Mouse (Mus musculus): ENCODE data around the gene Srpr. TPM values are rescaled to one million over a fixed set of nuclear protein-coding genes. Genes with fewer than 3 reads are reported as not detected.

Srpr gene
- 7.4 and 20.4 TPM in 2 replicates for polyA plus RNA-seq (2012; ENCODE audit: low replicate concordance)

GRCm38 (mm10) chr9:35199772-35200471, at the start of gene Srpr, which contains the start of gene Tirap:
Gene Srpr, plus strand, starts transcription at chr9:35200175.
Gene Tirap, minus strand, starts transcription at chr9:35200291.

GRCm38 (mm10) chr9:35175251-35176123, 24.5 kb upstream of the Srpr start, which contains the start of gene Dcps:
Gene Dcps, minus strand, starts transcription at chr9:35176061.

GRCm38 (mm10) chr9:35210542-35211474, 10.8 kb downstream of the Srpr start, which contains the start of gene Foxred1:
Gene Foxred1, minus strand, starts transcription at chr9:35211055.

GRCm38 (mm10) chr9:35267146-35267975, 67.4 kb downstream of the Srpr start, which contains the start of the genes Fam118b and Rpusd4:
Gene Fam118b, minus strand, starts transcription at chr9:35267805.
Gene Rpusd4, plus strand, starts transcription at chr9:35267865.

Other genes starting within 250 kb of the Srpr start
- gene St3gal4, start 80.9 kb upstream of the Srpr start, polyA plus RNA-seq (2012; ENCODE audit: low replicate concordance) = 71.2 and 94.8 TPM in 2 replicates
- gene Dcps, start 24.1 kb upstream of the Srpr start, polyA plus RNA-seq (2012; ENCODE audit: low replicate concordance) = 25.7 and 118 TPM in 2 replicates
- 4.6 and 5.0 TPM in 2 replicates for gene Tirap, start 116 bp downstream of the Srpr start, polyA plus RNA-seq (2012; ENCODE audit: low replicate concordance)
- 2.2 and 12.2 TPM in 2 replicates for gene Foxred1, start 10.9 kb downstream of the Srpr start, polyA plus RNA-seq (2012; ENCODE audit: low replicate concordance)
- 0.70 and 1.9 TPM in 2 replicates for gene Fam118b, start 67.6 kb downstream of the Srpr start, polyA plus RNA-seq (2012; ENCODE audit: low replicate concordance)
- gene Rpusd4, start 67.7 kb downstream of the Srpr start, polyA plus RNA-seq (2012; ENCODE audit: low replicate concordance) = 0.86 and 4.2 TPM in 2 replicates
- gene Cdon, start 221.0 kb downstream of the Srpr start, polyA plus RNA-seq (2012; ENCODE audit: low replicate concordance) = 0.07 and 0.17 TPM in 2 replicates

Data from leukemia stem cell, adult 10-12 weeks (primary cell).